Mouse (Mus musculus) embryonic facial prominence, embryonic 15.5 days (tissue): Measurements from ENCODE around the gene Plcd1. TPM values are rescaled to one million over a fixed set of nuclear protein-coding genes. Genes with fewer than 3 reads are reported as not detected.

Experiments
- ATAC-seq: fragments of 200-750 bp; cut with Nextera tagmentation; 2 replicates; pipeline ENCODE4 v1.8.0; 2017; ENCODE audit warnings: low read depth, moderate TSS enrichment; ENCODE audit not compliant: insufficient number of reproducible peaks, low FRiP score, low TSS enrichment
- H3K27ac ChIP-seq: fragments of 300-500 bp; sonication (generic); replicated peaks from 2 replicates; pipeline ENCODE4 v1.5.1; 2015; ENCODE audit warnings: mild to moderate bottlenecking, inconsistent platforms
- H3K27me3 ChIP-seq: fragments of 300-500 bp; sonication (generic); 2 replicates; pipeline ENCODE4 v1.6.1; 2015; ENCODE audit warnings: inconsistent platforms
- H3K36me3 ChIP-seq: fragments of 300-500 bp; sonication (generic); 2 replicates; pipeline ENCODE4 v1.6.1; 2015; ENCODE audit warnings: mild to moderate bottlenecking, inconsistent platforms
- H3K4me1 ChIP-seq: fragments of 300-500 bp; sonication (generic); 2 replicates; pipeline ENCODE4 v1.6.1; 2015; ENCODE audit warnings: inconsistent platforms
- H3K4me2 ChIP-seq: fragments of 300-500 bp; sonication (generic); replicated peaks from 2 replicates; pipeline ENCODE4 v1.6.1; 2015; ENCODE audit warnings: mild to moderate bottlenecking, inconsistent platforms
- H3K4me3 ChIP-seq: fragments of 300-500 bp; sonication (generic); replicated peaks from 2 replicates; pipeline ENCODE4 v1.5.1; 2015; ENCODE audit warnings: mild to moderate bottlenecking, inconsistent platforms
- H3K9ac ChIP-seq: fragments of 300-500 bp; sonication (generic); 2 replicates; pipeline ENCODE4 v1.6.1; 2015; ENCODE audit warnings: inconsistent platforms
- H3K9me3 ChIP-seq: fragments of 300-500 bp; sonication (generic); replicated peaks from 2 replicates; pipeline ENCODE4 v1.6.1; 2016; ENCODE audit warnings: inconsistent platforms
- WGBS: fragments of 180-500 bp; shearing (Covaris S2); methylation state at CpG from one replicate; pipeline ENCODE4 v1.1.7; 2015; 5-methylcytosine and 5-hydroxymethylcytosine counted together
- microRNA-seq: library from miRNA; unstranded; fragments of <30 nt; microRNA quantifications from one replicate; pipeline ENCODE4, GENCODE M21; 2016; ENCODE audit warnings: borderline number of aligned reads
- polyA plus RNA-seq: library from polyadenylated mRNA; unstranded; fragments of >200 nt; fragmentation: Nextera tagmentation; extraction: Ambion mirVana; gene quantifications from 2 replicates; pipeline ENCODE4 v1.2.1, GENCODE M21; 2015

Gene Plcd1
- polyA plus RNA-seq, 1 experiment from 2014 or later: 49.1 TPM

- H3K36me3 ChIP-seq: peaks cover 33% of the 10 kb centered on the region
- 75% methylated on average over 14 of the region's 14 CpGs for WGBS
- H3K27ac ChIP-seq: peak overlapping the region; percentile 52
- no peaks in the 10 kb centered on the region for H3K9me3 ChIP-seq
- peak; percentile 11; the same call in 1 of the 2 replicates for ATAC-seq
- H3K4me1 ChIP-seq: peaks cover 31% of the 10 kb centered on the region
- H3K4me2 ChIP-seq: no peak overlapping the region
- H3K9ac ChIP-seq: no peak overlapping the region
- H3K27me3 ChIP-seq: no peaks in the 10 kb centered on the region
- H3K4me3 ChIP-seq: no peak overlapping the region
Measured at GRCm38 (mm10) chr9:119031772-119032171, 61.5 kb downstream of the Plcd1 start.

GRCm38 (mm10) chr9:119031038-119031437 lies 62.3 kb downstream of the Plcd1 start:
- Histone ChIP-seq H3K27me3 (no peaks in the 10 kb centered on the region), H3K36me3 (peaks cover 33% of the 10 kb centered on the region), H3K9ac (no peak overlapping the region), H3K27ac (no peak overlapping the region), H3K4me2 (no peak overlapping the region), H3K9me3 (no peaks in the 10 kb centered on the region), H3K4me1 (peaks cover 27% of the 10 kb centered on the region), H3K4me3 (no peak overlapping the region)
- ATAC-seq: no peak
- WGBS: 83% methylated on average over 4 of the region's 4 CpGs

- Histone ChIP-seq H3K9ac (no peak overlapping the region), H3K4me3 (no peak overlapping the region), H3K9me3 (no peaks in the 10 kb centered on the region), H3K4me2 (no peak overlapping the region), H3K27ac (no peak overlapping the region), H3K4me1 (peaks cover 31% of the 10 kb centered on the region), H3K27me3 (no peaks in the 10 kb centered on the region), H3K36me3 (peaks cover 33% of the 10 kb centered on the region)
- ATAC-seq: no peak
- 62% methylated on average over 7 of the region's 7 CpGs for WGBS
Measured at GRCm38 (mm10) chr9:119029568-119029967, 63.7 kb downstream of the Plcd1 start.

GRCm38 (mm10) chr9:119028226-119029195 lies 64.8 kb downstream of the Plcd1 start:
- WGBS: 89% methylated on average over 27 of the region's 27 CpGs
- H3K4me3 ChIP-seq: no peak overlapping the region
- H3K4me1 ChIP-seq: peaks cover 33% of the 10 kb centered on the region
- H3K9ac ChIP-seq: no peak overlapping the region
- H3K4me2 ChIP-seq: no peak overlapping the region
- H3K27me3 ChIP-seq: no peaks in the 10 kb centered on the region
- H3K36me3 ChIP-seq: peaks cover 25% of the 10 kb centered on the region; the same call in 1 of the 2 replicates
- H3K9me3 ChIP-seq: no peaks in the 10 kb centered on the region
- ATAC-seq: no peak
- H3K27ac ChIP-seq: no peak overlapping the region

GRCm38 (mm10) chr9:119027337-119027736 lies 66.0 kb downstream of the Plcd1 start:
- Histone ChIP-seq H3K4me2 (no peak overlapping the region), H3K9me3 (no peaks in the 10 kb centered on the region), H3K9ac (no peak overlapping the region), H3K4me3 (no peak overlapping the region), H3K27ac (no peak overlapping the region), H3K4me1 (peaks cover 22% of the 10 kb centered on the region), H3K27me3 (no peaks in the 10 kb centered on the region), H3K36me3 (peaks cover 26% of the 10 kb centered on the region; the same call in 1 of the 2 replicates)
- 91% methylated on average over 7 of the region's 7 CpGs for WGBS
- ATAC-seq: no peak

GRCm38 (mm10) chr9:119025832-119026331 lies 67.4 kb downstream of the Plcd1 start:
- H3K4me2 ChIP-seq: no peak overlapping the region
- WGBS: 84% methylated on average over 7 of the region's 7 CpGs
- no peak overlapping the region for H3K4me3 ChIP-seq
- peaks cover 22% of the 10 kb centered on the region; the same call in 1 of the 2 replicates for H3K36me3 ChIP-seq
- peaks cover 13% of the 10 kb centered on the region; the same call in 1 of the 2 replicates for H3K4me1 ChIP-seq
- ATAC-seq: no peak
- H3K27ac ChIP-seq: no peak overlapping the region
- no peak overlapping the region for H3K9ac ChIP-seq
- H3K27me3 ChIP-seq: no peaks in the 10 kb centered on the region
- H3K9me3 ChIP-seq: no peaks in the 10 kb centered on the region

GRCm38 (mm10) chr9:119025263-119025662 lies 68.0 kb downstream of the Plcd1 start:
- no peak overlapping the region for H3K4me2 ChIP-seq
- no peak overlapping the region for H3K4me3 ChIP-seq
- no peak overlapping the region for H3K9ac ChIP-seq
- ATAC-seq: no peak
- no peak overlapping the region for H3K27ac ChIP-seq
- peaks cover 18% of the 10 kb centered on the region; the same call in 1 of the 2 replicates for H3K36me3 ChIP-seq
- H3K27me3 ChIP-seq: no peaks in the 10 kb centered on the region
- WGBS: 55% methylated on average over 6 of the region's 6 CpGs
- H3K4me1 ChIP-seq: peaks cover 13% of the 10 kb centered on the region; the same call in 1 of the 2 replicates
- no peaks in the 10 kb centered on the region for H3K9me3 ChIP-seq

GRCm38 (mm10) chr9:119021731-119022130 lies 71.6 kb downstream of the Plcd1 start:
- no peak overlapping the region for H3K4me3 ChIP-seq
- peaks cover 16% of the 10 kb centered on the region; the same call in 1 of the 2 replicates for H3K4me1 ChIP-seq
- H3K27ac ChIP-seq: no peak overlapping the region
- no peaks in the 10 kb centered on the region for H3K27me3 ChIP-seq
- no peak overlapping the region for H3K9ac ChIP-seq
- H3K9me3 ChIP-seq: no peaks in the 10 kb centered on the region
- no peak overlapping the region for H3K4me2 ChIP-seq
- 66% methylated on average over 7 of the region's 7 CpGs for WGBS
- ATAC-seq: no peak
- H3K36me3 ChIP-seq: peaks cover 28% of the 10 kb centered on the region; the same call in 1 of the 2 replicates

Small RNAs within 50 kb of the gene (microRNA-seq; reads per million reads assigned to microRNA genes)
- gene Mir26a-1: 10.2 reads per million, percentile 29 among the genes with 10 or more reads in this experiment

Other genes starting within 250 kb of the Plcd1 start
- 18.5 and 19.2 TPM in 2 replicates for gene Ctdspl, start 167.0 kb downstream of the Plcd1 start, polyA plus RNA-seq
- 17.1 and 19.0 TPM in 2 replicates for gene Vill, start 40.7 kb downstream of the Plcd1 start, polyA plus RNA-seq
- gene Dlec1, start 9.0 kb upstream of the Plcd1 start, polyA plus RNA-seq: 1.4 and 3.5 TPM in 2 replicates
- 2.1 and 3.0 TPM in 2 replicates for gene Acaa1b, start 63.6 kb upstream of the Plcd1 start, polyA plus RNA-seq
- not detected in 2 replicates for gene Gm47289, start 65.7 kb upstream of the Plcd1 start, polyA plus RNA-seq
- gene Slc22a13, start 115.6 kb upstream of the Plcd1 start, polyA plus RNA-seq: not detected in 2 replicates
- 11.8 and 12.1 TPM in 2 replicates for gene Oxsr1, start 228.9 kb upstream of the Plcd1 start, polyA plus RNA-seq
- 117 and 120 TPM in 2 replicates for gene Acaa1a, start 246.2 kb upstream of the Plcd1 start, polyA plus RNA-seq
- 32.1 and 33.1 TPM in 2 replicates for gene Myd88, start 247.9 kb upstream of the Plcd1 start, polyA plus RNA-seq